Mouse (Mus musculus): ENCODE data around the gene Cfap206. TPM values are rescaled to one million over a fixed set of nuclear protein-coding genes. Genes with fewer than 3 reads are reported as not detected.

Gene Cfap206
- polyA plus RNA-seq, 1 experiment: 1.4 TPM

GRCm38 (mm10) chr4:34661927-34662326 is 68.1 kb downstream of the Cfap206 start:
- H3K4me1 ChIP-seq (ENCODE audit: control insufficient read depth, insufficient read depth, low read length): no peaks in the 10 kb centered on the region
- TF ChIP-seq CTCF (IDR thresholded peaks at IDR 0.05; ENCODE audit: low read depth, low read length) (no peak), EP300 (IDR thresholded peaks at IDR 0.05; ENCODE audit: insufficient read depth, low read depth, low read length) (no peak), POLR2A (IDR thresholded peaks at IDR 0.05; ENCODE audit: insufficient read depth, low read length) (no peak)
- no peak overlapping the region for H3K9ac ChIP-seq (ENCODE audit: low read depth, poor library complexity, severe bottlenecking)
- H3K4me3 ChIP-seq (ENCODE audit: low read depth, low read length): no peak overlapping the region
- no peaks in the 10 kb centered on the region for H3K9me3 ChIP-seq (replicated peaks; ENCODE audit: control insufficient read depth, insufficient read depth, low read length, poor library complexity, severe bottlenecking)
- H3K36me3 ChIP-seq (ENCODE audit: control insufficient read depth, insufficient read depth, low read length, poor library complexity, severe bottlenecking): peaks cover 14% of the 10 kb centered on the region; the same call in 1 of the 2 replicates
- H3K27ac ChIP-seq (ENCODE audit: insufficient read depth, low read length): no peak overlapping the region
- H3K27me3 ChIP-seq (ENCODE audit: control insufficient read depth, insufficient read depth, low read length, poor library complexity, severe bottlenecking): no peaks in the 10 kb centered on the region

GRCm38 (mm10) chr4:34661514-34661913 is 68.5 kb downstream of the Cfap206 start:
- no peaks in the 10 kb centered on the region for H3K27me3 ChIP-seq (ENCODE audit: control insufficient read depth, insufficient read depth, low read length, poor library complexity, severe bottlenecking)
- H3K9me3 ChIP-seq (replicated peaks; ENCODE audit: control insufficient read depth, insufficient read depth, low read length, poor library complexity, severe bottlenecking): no peaks in the 10 kb centered on the region
- no peak overlapping the region for H3K27ac ChIP-seq (ENCODE audit: insufficient read depth, low read length)
- H3K4me3 ChIP-seq (ENCODE audit: low read depth, low read length): no peak overlapping the region
- H3K4me1 ChIP-seq (ENCODE audit: control insufficient read depth, insufficient read depth, low read length): no peaks in the 10 kb centered on the region
- TF ChIP-seq EP300 (IDR thresholded peaks at IDR 0.05; ENCODE audit: insufficient read depth, low read depth, low read length) (no peak), CTCF (IDR thresholded peaks at IDR 0.05; ENCODE audit: low read depth, low read length) (no peak), POLR2A (IDR thresholded peaks at IDR 0.05; ENCODE audit: insufficient read depth, low read length) (no peak)
- peaks cover 12% of the 10 kb centered on the region for H3K36me3 ChIP-seq (ENCODE audit: control insufficient read depth, insufficient read depth, low read length, poor library complexity, severe bottlenecking)
- no peak overlapping the region for H3K9ac ChIP-seq (ENCODE audit: low read depth, poor library complexity, severe bottlenecking)

- no peaks in the 10 kb centered on the region for H3K9me3 ChIP-seq (replicated peaks; ENCODE audit: control insufficient read depth, insufficient read depth, low read length, poor library complexity, severe bottlenecking)
- no peaks in the 10 kb centered on the region for H3K27me3 ChIP-seq (ENCODE audit: control insufficient read depth, insufficient read depth, low read length, poor library complexity, severe bottlenecking)
- peaks cover 12% of the 10 kb centered on the region for H3K36me3 ChIP-seq (ENCODE audit: control insufficient read depth, insufficient read depth, low read length, poor library complexity, severe bottlenecking)
- no peak overlapping the region for H3K27ac ChIP-seq (ENCODE audit: insufficient read depth, low read length)
- no peak overlapping the region for H3K4me3 ChIP-seq (ENCODE audit: low read depth, low read length)
- H3K4me1 ChIP-seq (ENCODE audit: control insufficient read depth, insufficient read depth, low read length): no peaks in the 10 kb centered on the region
- H3K9ac ChIP-seq (ENCODE audit: low read depth, poor library complexity, severe bottlenecking): no peak overlapping the region
- no peak for TF ChIP-seq EP300 (IDR thresholded peaks at IDR 0.05; ENCODE audit: insufficient read depth, low read depth, low read length)
- TF ChIP-seq POLR2A (IDR thresholded peaks at IDR 0.05; ENCODE audit: insufficient read depth, low read length): no peak
- no peak for TF ChIP-seq CTCF (IDR thresholded peaks at IDR 0.05; ENCODE audit: low read depth, low read length)
These were observed 71.0 kb downstream of the Cfap206 start for GRCm38 (mm10) chr4:34659012-34659411.

GRCm38 (mm10) chr4:34656101-34656500 is 73.9 kb downstream of the Cfap206 start:
- no peak overlapping the region for H3K9ac ChIP-seq (ENCODE audit: low read depth, poor library complexity, severe bottlenecking)
- TF ChIP-seq POLR2A (IDR thresholded peaks at IDR 0.05; ENCODE audit: insufficient read depth, low read length) (no peak), EP300 (IDR thresholded peaks at IDR 0.05; ENCODE audit: insufficient read depth, low read depth, low read length) (no peak), CTCF (IDR thresholded peaks at IDR 0.05; ENCODE audit: low read depth, low read length) (no peak)
- H3K4me3 ChIP-seq (ENCODE audit: low read depth, low read length): no peak overlapping the region
- H3K27ac ChIP-seq (ENCODE audit: insufficient read depth, low read length): no peak overlapping the region
- peaks cover 10% of the 10 kb centered on the region for H3K36me3 ChIP-seq (ENCODE audit: control insufficient read depth, insufficient read depth, low read length, poor library complexity, severe bottlenecking)
- no peaks in the 10 kb centered on the region for H3K4me1 ChIP-seq (ENCODE audit: control insufficient read depth, insufficient read depth, low read length)
- H3K9me3 ChIP-seq (replicated peaks; ENCODE audit: control insufficient read depth, insufficient read depth, low read length, poor library complexity, severe bottlenecking): no peaks in the 10 kb centered on the region
- no peaks in the 10 kb centered on the region for H3K27me3 ChIP-seq (ENCODE audit: control insufficient read depth, insufficient read depth, low read length, poor library complexity, severe bottlenecking)

GRCm38 (mm10) chr4:34653179-34653578 is 76.8 kb downstream of the Cfap206 start:
- no peaks in the 10 kb centered on the region for H3K27me3 ChIP-seq (ENCODE audit: control insufficient read depth, insufficient read depth, low read length, poor library complexity, severe bottlenecking)
- H3K9me3 ChIP-seq (replicated peaks; ENCODE audit: control insufficient read depth, insufficient read depth, low read length, poor library complexity, severe bottlenecking): no peaks in the 10 kb centered on the region
- H3K27ac ChIP-seq (ENCODE audit: insufficient read depth, low read length): no peak overlapping the region
- TF ChIP-seq EP300 (IDR thresholded peaks at IDR 0.05; ENCODE audit: insufficient read depth, low read depth, low read length) (no peak), POLR2A (IDR thresholded peaks at IDR 0.05; ENCODE audit: insufficient read depth, low read length) (no peak), CTCF (IDR thresholded peaks at IDR 0.05; ENCODE audit: low read depth, low read length) (no peak)
- no peaks in the 10 kb centered on the region for H3K4me1 ChIP-seq (ENCODE audit: control insufficient read depth, insufficient read depth, low read length)
- peaks cover 6% of the 10 kb centered on the region for H3K36me3 ChIP-seq (ENCODE audit: control insufficient read depth, insufficient read depth, low read length, poor library complexity, severe bottlenecking)
- no peak overlapping the region for H3K4me3 ChIP-seq (ENCODE audit: low read depth, low read length)
- no peak overlapping the region for H3K9ac ChIP-seq (ENCODE audit: low read depth, poor library complexity, severe bottlenecking)

- H3K4me1 ChIP-seq (ENCODE audit: control insufficient read depth, insufficient read depth, low read length): no peaks in the 10 kb centered on the region
- H3K36me3 ChIP-seq (ENCODE audit: control insufficient read depth, insufficient read depth, low read length, poor library complexity, severe bottlenecking): peaks cover 8% of the 10 kb centered on the region; the same call in 1 of the 2 replicates
- H3K4me3 ChIP-seq (ENCODE audit: low read depth, low read length): no peak overlapping the region
- no peak overlapping the region for H3K27ac ChIP-seq (ENCODE audit: insufficient read depth, low read length)
- TF ChIP-seq EP300 (IDR thresholded peaks at IDR 0.05; ENCODE audit: insufficient read depth, low read depth, low read length) (no peak), CTCF (IDR thresholded peaks at IDR 0.05; ENCODE audit: low read depth, low read length) (no peak), POLR2A (IDR thresholded peaks at IDR 0.05; ENCODE audit: insufficient read depth, low read length) (no peak)
- H3K27me3 ChIP-seq (ENCODE audit: control insufficient read depth, insufficient read depth, low read length, poor library complexity, severe bottlenecking): no peaks in the 10 kb centered on the region
- no peaks in the 10 kb centered on the region for H3K9me3 ChIP-seq (replicated peaks; ENCODE audit: control insufficient read depth, insufficient read depth, low read length, poor library complexity, severe bottlenecking)
- H3K9ac ChIP-seq (ENCODE audit: low read depth, poor library complexity, severe bottlenecking): no peak overlapping the region
These were observed 85.2 kb downstream of the Cfap206 start for GRCm38 (mm10) chr4:34644779-34645178.

All from ES-Bruce4 (cell line).